Mouse (Mus musculus) central nervous system, embryonic 18 days (tissue): Measurements from ENCODE around the gene Exosc7. TPM values are rescaled to one million over a fixed set of nuclear protein-coding genes. Genes with fewer than 3 reads are reported as not detected.

ENCODE experiments used
- polyA plus RNA-seq: library from polyadenylated mRNA; depleted of rRNA; stranded (reverse); fragments of >200 nt; gene quantifications from 2 replicates; pipeline ENCODE4 v1.2.3, GENCODE M21; 2012; rRNA removed

The Exosc7 gene
- polyA plus RNA-seq = 89.0 and 89.8 TPM in 2 replicates

DNA sequence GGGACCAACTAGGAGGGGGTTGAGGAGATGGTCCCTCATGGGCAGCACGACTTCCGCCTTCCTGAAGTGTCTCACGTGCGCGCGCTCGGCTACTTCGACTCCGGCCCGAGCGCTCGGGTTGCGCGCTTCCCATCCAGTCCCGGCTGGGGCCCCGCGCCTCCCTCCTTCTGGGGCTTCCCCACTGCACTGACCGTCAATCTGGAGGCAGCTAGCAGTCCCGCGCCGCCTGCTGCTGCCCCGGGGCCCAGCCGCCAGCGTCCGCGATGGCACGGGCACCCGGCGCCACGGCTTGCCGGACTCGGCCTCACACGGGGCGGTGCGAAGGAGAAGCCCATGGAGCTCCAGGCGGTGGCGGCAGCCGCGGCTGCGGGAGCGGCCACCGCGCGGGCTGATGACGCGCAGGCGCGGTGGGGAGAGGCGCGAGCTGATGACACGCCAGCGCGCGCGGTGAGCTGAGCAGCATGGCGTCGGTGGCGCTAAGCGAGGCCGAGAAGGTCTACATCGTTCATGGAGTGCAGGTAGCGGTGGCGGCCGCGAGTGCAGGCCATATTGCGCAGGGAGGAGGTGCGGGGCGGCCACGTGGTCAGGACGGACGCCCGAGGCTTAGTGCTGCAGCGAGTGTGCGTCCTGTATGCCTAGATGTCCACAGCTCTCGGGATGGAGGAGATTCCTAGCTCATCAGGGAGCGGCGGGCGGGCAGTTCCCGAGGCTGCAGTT lies at the start of gene Exosc7, which contains the start of gene Zdhhc3:
Exosc7 (plus strand) TSS at position 411 of the 717 bp plus-strand sequence.
Zdhhc3 (minus strand) TSS at position 401 of the 717 bp plus-strand sequence.

DNA sequence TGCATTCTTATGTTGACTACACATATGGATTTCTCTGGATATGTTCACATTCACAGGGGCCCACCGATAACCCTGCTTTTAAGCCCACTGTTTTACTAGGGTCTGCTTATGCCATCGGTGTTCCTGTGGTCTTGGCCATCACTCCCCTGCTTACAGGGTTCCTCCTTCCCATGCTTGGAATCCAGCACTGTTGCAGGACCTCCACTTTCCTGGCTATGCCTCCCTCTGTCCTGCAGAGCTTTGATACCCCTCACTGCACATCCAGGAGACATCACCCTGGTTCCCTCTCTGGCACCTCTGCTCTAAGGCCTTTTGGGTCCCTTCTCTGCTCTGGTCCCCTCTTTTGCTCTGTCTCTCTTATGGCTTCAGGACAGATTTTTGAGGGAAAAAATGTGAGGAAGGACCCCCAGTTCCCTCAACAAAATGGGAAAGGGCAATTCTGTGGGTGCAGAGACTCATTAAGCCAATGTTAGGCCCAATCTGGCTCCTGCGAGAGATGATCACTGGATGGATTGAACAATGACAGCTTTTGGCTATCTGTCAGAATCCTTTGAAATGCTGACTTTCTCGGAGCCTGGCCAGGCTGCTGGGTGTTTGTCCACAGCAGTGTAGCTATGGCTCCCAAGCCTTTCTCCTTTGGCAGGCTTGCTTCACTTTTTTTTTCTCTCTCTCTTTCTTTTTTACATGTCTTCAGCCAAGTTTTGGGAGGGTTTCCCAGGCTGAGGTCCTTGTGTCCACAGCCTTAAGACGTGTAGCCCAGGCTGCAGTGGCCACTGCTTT lies 37.4 kb downstream of the Exosc7 start, which contains the start of gene Clec3b:
Clec3b (plus strand) TSS at position 706 of the 780 bp plus-strand sequence.

Other genes starting within 250 kb of the Exosc7 start
- gene Zfp445, start 247.2 kb upstream of the Exosc7 start, polyA plus RNA-seq = 186 and 197 TPM in 2 replicates
- gene Zkscan7, start 227.5 kb upstream of the Exosc7 start, polyA plus RNA-seq = 5.5 and 5.9 TPM in 2 replicates
- 8.4 and 9.6 TPM in 2 replicates for gene Zfp105, start 190.1 kb upstream of the Exosc7 start, polyA plus RNA-seq
- gene 1110059G10Rik, start 162.2 kb upstream of the Exosc7 start, polyA plus RNA-seq = 21.4 and 22.0 TPM in 2 replicates
- 7.3 and 8.7 TPM in 2 replicates for gene Kif15, start 162.2 kb upstream of the Exosc7 start, polyA plus RNA-seq
- gene Tmem42, start 91.9 kb upstream of the Exosc7 start, polyA plus RNA-seq = 23.3 and 24.8 TPM in 2 replicates
- gene Tgm4, start 78.5 kb upstream of the Exosc7 start, polyA plus RNA-seq = 0.52 and 0.60 TPM in 2 replicates
- 72.1 and 72.9 TPM in 2 replicates for gene Zdhhc3, start within 50 bp of the Exosc7 start, polyA plus RNA-seq
- gene Clec3b, start 37.7 kb downstream of the Exosc7 start, polyA plus RNA-seq = 10.1 and 14.0 TPM in 2 replicates
- 0.52 and 1.1 TPM in 2 replicates for gene Cdcp1, start 102.8 kb downstream of the Exosc7 start, polyA plus RNA-seq
- 76.0 and 94.1 TPM in 2 replicates for gene Tmem158, start 147.5 kb downstream of the Exosc7 start, polyA plus RNA-seq